Mouse (Mus musculus) lung, postnatal 0 days (tissue): ENCODE results near the gene Tesc. TPM values are rescaled to one million over a fixed set of nuclear protein-coding genes. Genes with fewer than 3 reads are reported as not detected.

Experiments
- ATAC-seq: fragments of 200-750 bp; cut with Nextera tagmentation; 2 replicates; pipeline ENCODE4 v1.8.0; 2017; ENCODE audit warnings: moderate library complexity
- DNase-seq: peaks from one replicate; pipeline ENCODE4 v3.0.0-alpha.2; 2016; ENCODE audit warnings: low spot score
- H3K27ac ChIP-seq: fragments of 300-500 bp; sonication (generic); 2 replicates; pipeline ENCODE4 v1.5.1; 2014; ENCODE audit warnings: antibody characterized with exemption, mild to moderate bottlenecking, low read length, mixed read lengths
- H3K27me3 ChIP-seq: fragments of 300-500 bp; sonication (generic); replicated peaks from 2 replicates; pipeline ENCODE4 v1.6.1; 2014; ENCODE audit warnings: low read length, mixed read lengths; ENCODE audit not compliant: insufficient read depth
- H3K36me3 ChIP-seq: fragments of 300-500 bp; sonication (generic); 2 replicates; pipeline ENCODE4 v1.6.1; 2014; ENCODE audit warnings: low read length, mixed read lengths; ENCODE audit not compliant: insufficient read depth
- H3K4me1 ChIP-seq: fragments of 300-500 bp; sonication (generic); 2 replicates; pipeline ENCODE4 v1.6.1; 2014; ENCODE audit warnings: antibody characterized with exemption, low read depth, low read length, mixed read lengths; ENCODE audit not compliant: insufficient read depth
- H3K4me2 ChIP-seq: fragments of 300-500 bp; sonication (generic); replicated peaks from 2 replicates; pipeline ENCODE4 v1.6.1; 2014; ENCODE audit warnings: low read depth, mild to moderate bottlenecking, low read length, moderate library complexity, mixed read lengths
- H3K4me3 ChIP-seq: fragments of 300-500 bp; sonication (generic); 2 replicates; pipeline ENCODE4 v1.5.1; 2014; ENCODE audit warnings: low read depth, low read length
- H3K9ac ChIP-seq: fragments of 300-500 bp; sonication (generic); replicated peaks from 2 replicates; pipeline ENCODE4 v1.6.1; 2014; ENCODE audit warnings: low read depth, mild to moderate bottlenecking
- H3K9me3 ChIP-seq: fragments of 300-500 bp; sonication (generic); 2 replicates; pipeline ENCODE4 v1.6.1; 2016; ENCODE audit warnings: low read length, mixed read lengths
- CTCF ChIP-seq: IDR thresholded peaks from 2 replicates; pipeline ENCODE4 v1.5.1; 2016; ENCODE audit warnings: antibody characterized with exemption, mild to moderate bottlenecking
- EP300 ChIP-seq: IDR thresholded peaks from 2 replicates; pipeline ENCODE4 v1.6.1; 2016; ENCODE audit warnings: antibody characterized with exemption, mild to moderate bottlenecking, control low read depth
- WGBS: fragments of 180-500 bp; shearing (Covaris S2); extraction: QIAGEN DNeasy Blood & Tissue Kit; methylation state at CpG from one replicate; pipeline ENCODE4 v1.1.7; 2014; 5-methylcytosine and 5-hydroxymethylcytosine counted together
- polyA plus RNA-seq: library from polyadenylated mRNA; unstranded; fragments of >200 nt; fragmentation: Nextera tagmentation; extraction: Ambion mirVana; gene quantifications from 2 replicates; pipeline ENCODE4 v1.2.1, GENCODE M21; 2015

Tesc gene
- polyA plus RNA-seq, 1 experiment from 2014 or later, result 1.5 TPM

DNA sequence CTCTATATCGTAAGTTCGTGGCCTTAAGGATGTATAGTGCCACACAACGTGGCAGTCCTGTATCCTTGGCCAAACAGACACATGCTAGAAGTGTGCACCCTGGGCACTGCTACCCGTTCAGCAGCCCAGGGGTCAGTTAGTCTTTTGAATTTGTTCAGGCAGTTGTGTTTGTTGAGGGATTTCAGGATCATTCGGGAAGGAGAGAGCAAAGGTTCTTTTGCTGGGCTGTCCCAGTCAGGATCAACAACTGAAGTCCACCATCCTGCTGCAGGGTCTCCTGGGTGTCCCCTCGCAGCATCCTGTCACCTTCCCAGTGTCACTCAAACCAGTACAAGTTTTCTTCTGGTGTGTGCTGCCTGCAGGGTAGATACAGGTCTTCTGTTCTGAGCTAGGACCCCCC lies 31.0 kb upstream of the Tesc start:
- Histone ChIP-seq H3K4me2 (no peak overlapping the region), H3K36me3 (peaks cover 13% of the 10 kb centered on the region; the same call in 1 of the 2 replicates), H3K9me3 (no peaks in the 10 kb centered on the region), H3K4me1 (no peaks in the 10 kb centered on the region), H3K9ac (no peak overlapping the region), H3K27ac (no peak overlapping the region), H3K4me3 (no peak overlapping the region), H3K27me3 (no peaks in the 10 kb centered on the region)
- ATAC-seq (no peak), DNase-seq (no peak)
- no peak for TF ChIP-seq EP300
- TF ChIP-seq CTCF, result no peak
- whole genome bisulfite sequencing, result 80% methylated on average over 6 of the region's 6 CpGs

DNA sequence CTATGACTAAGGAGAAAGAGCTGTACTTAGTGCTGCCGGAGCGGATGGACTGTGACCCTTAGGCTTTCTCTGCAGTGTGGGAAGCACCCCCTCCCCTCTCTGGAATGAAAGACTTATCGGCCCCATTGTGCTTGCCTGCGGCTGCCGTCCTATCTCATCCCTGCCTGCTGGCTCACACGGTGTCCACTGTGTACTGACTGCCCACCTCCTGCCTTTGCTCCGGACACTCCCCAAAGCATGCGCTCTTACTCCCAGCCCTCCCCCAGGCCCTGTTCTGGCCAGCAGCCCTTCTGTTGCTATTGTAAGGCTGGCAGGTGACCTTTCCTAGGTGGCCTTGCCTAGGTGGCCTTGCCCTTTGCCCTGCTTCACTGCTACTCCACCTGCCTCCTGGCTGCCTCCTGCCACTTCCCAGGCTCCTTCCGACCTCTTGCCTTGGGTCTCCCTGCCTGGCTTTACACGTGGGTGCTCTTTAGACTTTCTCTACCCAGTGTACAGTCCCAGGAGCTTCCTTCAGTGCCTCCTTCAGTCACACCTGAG lies 30.0 kb upstream of the Tesc start:
- Histone ChIP-seq H3K27ac (no peak overlapping the region), H3K9me3 (no peaks in the 10 kb centered on the region), H3K9ac (no peak overlapping the region), H3K4me1 (no peaks in the 10 kb centered on the region), H3K27me3 (no peaks in the 10 kb centered on the region), H3K4me2 (no peak overlapping the region), H3K4me3 (no peak overlapping the region), H3K36me3 (peaks cover 9% of the 10 kb centered on the region; the same call in 1 of the 2 replicates)
- WGBS, result 70% methylated on average over 10 of the region's 10 CpGs
- ATAC-seq, result no peak
- TF ChIP-seq CTCF, result no peak
- no peak for TF ChIP-seq EP300
- no peak for DNase-seq

DNA sequence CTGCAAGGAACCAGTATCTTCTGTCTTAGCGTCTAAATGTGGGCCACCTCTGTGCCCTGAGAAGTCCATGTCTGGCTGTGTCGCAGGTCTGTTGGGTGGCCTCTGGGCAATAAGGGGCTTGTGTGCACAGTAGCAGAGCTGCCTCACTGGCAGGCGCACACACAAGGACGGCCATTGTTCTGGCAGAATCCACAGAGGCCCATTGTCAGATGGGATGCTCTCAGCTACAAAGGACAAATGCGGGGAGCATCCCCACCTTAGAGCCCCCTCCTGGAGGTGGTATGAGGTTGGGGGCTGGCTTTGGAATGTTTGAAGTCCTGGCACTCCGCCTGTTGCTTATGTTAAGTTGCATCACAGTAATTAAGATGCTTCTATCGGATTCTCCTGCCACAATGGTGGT lies 28.5 kb upstream of the Tesc start:
- no peak for DNase-seq
- no peak overlapping the region for H3K4me2 ChIP-seq
- no peak for ATAC-seq
- no peak overlapping the region for H3K9ac ChIP-seq
- H3K4me3 ChIP-seq, result no peak overlapping the region
- TF ChIP-seq EP300, result no peak
- TF ChIP-seq CTCF, result no peak
- H3K9me3 ChIP-seq, result no peaks in the 10 kb centered on the region
- H3K4me1 ChIP-seq, result no peaks in the 10 kb centered on the region
- no peaks in the 10 kb centered on the region for H3K27me3 ChIP-seq
- H3K36me3 ChIP-seq, result peaks cover 16% of the 10 kb centered on the region; the same call in 1 of the 2 replicates
- WGBS, result 68% methylated on average over 7 of the region's 7 CpGs
- no peak overlapping the region for H3K27ac ChIP-seq

DNA sequence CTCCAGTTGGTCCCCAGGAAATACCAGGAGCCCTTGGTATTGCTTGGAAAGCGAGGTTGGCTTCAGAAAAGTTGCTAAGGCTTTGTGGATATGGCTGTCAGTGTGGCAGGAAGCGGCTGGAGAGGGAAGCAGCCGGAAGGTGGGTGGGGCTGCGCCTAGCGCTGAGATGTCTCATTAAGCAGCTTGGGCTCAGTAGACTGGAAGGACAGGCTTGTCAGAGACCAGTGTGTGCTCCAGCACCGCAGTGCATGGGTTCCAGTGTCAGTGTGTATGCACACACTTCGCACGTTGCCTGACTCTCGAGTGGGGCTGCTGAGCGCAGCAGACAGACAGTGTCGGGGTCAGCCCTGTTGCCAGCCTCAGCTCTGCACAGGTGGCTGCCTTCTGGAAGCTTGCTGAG lies 28.0 kb upstream of the Tesc start:
- Histone ChIP-seq H3K4me2 (no peak overlapping the region), H3K4me1 (no peaks in the 10 kb centered on the region), H3K36me3 (peaks cover 16% of the 10 kb centered on the region; the same call in 1 of the 2 replicates), H3K27ac (no peak overlapping the region), H3K27me3 (no peaks in the 10 kb centered on the region), H3K9me3 (no peaks in the 10 kb centered on the region), H3K4me3 (no peak overlapping the region), H3K9ac (no peak overlapping the region)
- DNase-seq (no peak), ATAC-seq (no peak)
- 71% methylated on average over 11 of the region's 11 CpGs for WGBS
- no peak for TF ChIP-seq EP300
- TF ChIP-seq CTCF, result no peak

DNA sequence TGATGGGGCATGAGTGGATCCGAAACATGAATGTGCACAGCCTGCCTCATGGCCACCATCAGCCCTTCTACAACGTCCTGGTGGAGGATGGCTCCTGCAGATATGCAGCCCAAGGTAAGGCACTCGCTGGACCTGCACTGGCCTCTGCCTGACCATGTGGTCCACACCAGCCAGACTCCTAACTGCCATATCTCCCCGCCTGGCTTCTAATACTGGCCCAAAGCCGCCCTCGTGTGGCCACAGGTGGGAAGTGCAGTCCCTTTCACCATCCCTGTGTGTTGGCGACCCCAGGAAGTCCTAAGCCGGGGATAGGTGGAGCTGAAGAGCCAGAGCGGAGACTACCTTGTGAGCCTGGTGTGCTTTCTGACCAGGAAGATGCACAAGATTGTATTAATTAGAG lies 25.5 kb upstream of the Tesc start:
- TF ChIP-seq CTCF, result peak; percentile 94
- TF ChIP-seq EP300, result no peak
- Histone ChIP-seq H3K36me3 (0 out of 2 replicates have a peak, but pooled peaks cover 9% of the 10 kb centered on the region), H3K9ac (no peak overlapping the region), H3K27me3 (no peaks in the 10 kb centered on the region), H3K27ac (no peak overlapping the region), H3K4me1 (no peaks in the 10 kb centered on the region), H3K9me3 (no peaks in the 10 kb centered on the region), H3K4me2 (no peak overlapping the region), H3K4me3 (no peak overlapping the region)
- peak; percentile 63 for ATAC-seq
- 29% methylated on average over 9 of the region's 9 CpGs for WGBS
- peak; percentile 60 for DNase-seq

DNA sequence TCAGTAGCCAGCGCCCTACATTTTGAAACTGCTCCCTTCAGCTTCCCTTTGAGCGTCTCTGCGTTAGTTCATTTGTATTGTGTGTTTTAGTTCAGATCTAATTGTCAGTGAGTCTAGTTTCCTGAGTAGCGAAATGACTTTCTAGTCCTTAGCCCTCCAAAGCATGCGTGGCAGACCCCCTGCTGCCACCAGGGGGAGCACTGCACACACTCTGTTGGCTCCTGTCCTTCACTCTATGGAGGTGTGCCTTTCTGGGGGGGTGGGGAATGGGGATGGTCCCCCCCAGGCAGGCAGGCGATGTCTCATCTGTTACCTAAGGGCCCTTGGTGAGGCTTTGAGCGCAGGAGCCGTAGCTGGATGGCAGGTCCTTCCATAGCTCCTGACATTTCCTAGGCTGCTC lies 22.9 kb upstream of the Tesc start:
- ATAC-seq, result no peak
- Histone ChIP-seq H3K9ac (no peak overlapping the region), H3K4me1 (no peaks in the 10 kb centered on the region), H3K36me3 (peaks cover 17% of the 10 kb centered on the region), H3K4me3 (no peak overlapping the region), H3K27me3 (no peaks in the 10 kb centered on the region), H3K9me3 (no peaks in the 10 kb centered on the region), H3K4me2 (no peak overlapping the region), H3K27ac (no peak overlapping the region)
- peak; percentile 50 for DNase-seq
- TF ChIP-seq EP300 (no peak), CTCF (peak; percentile 87)
- 70% methylated on average over 8 of the region's 8 CpGs for WGBS

DNA sequence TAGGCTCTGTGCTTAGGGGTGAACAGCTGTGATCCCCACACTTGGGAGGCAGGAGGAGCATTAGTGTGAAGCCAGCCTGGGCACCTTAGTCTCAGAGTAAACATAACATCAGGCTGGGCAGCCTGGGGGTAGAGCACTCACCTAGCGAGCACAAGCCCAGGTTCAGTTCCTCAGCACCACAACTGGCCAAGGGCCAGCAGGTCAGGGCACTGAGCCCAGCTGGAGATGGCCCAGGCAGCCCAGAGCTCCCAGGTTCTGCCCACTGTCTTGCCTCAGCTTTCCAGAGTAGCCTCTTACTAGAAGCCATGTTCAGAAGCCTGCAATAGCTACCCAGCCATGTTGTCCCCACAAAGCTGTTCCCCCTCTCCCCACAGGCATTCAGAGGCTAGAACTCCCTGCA lies 21.8 kb upstream of the Tesc start:
- TF ChIP-seq CTCF (no peak), EP300 (no peak)
- 77% methylated on average over 1 of the region's 1 CpGs for whole genome bisulfite sequencing
- no peaks in the 10 kb centered on the region for H3K4me1 ChIP-seq
- DNase-seq, result no peak
- no peak overlapping the region for H3K9ac ChIP-seq
- no peak overlapping the region for H3K4me2 ChIP-seq
- H3K36me3 ChIP-seq, result peaks cover 17% of the 10 kb centered on the region
- no peak overlapping the region for H3K4me3 ChIP-seq
- no peak overlapping the region for H3K27ac ChIP-seq
- no peaks in the 10 kb centered on the region for H3K9me3 ChIP-seq
- no peak for ATAC-seq
- H3K27me3 ChIP-seq, result no peaks in the 10 kb centered on the region
